Mouse (Mus musculus): ENCODE measurements at regions not wholly inside any gene's neighbourhood (a gene's known extent, or its start where the extent isn't known, plus 50 kb on each side); places are given as distances from the start of the nearest gene placed in this dataset.

DNA sequence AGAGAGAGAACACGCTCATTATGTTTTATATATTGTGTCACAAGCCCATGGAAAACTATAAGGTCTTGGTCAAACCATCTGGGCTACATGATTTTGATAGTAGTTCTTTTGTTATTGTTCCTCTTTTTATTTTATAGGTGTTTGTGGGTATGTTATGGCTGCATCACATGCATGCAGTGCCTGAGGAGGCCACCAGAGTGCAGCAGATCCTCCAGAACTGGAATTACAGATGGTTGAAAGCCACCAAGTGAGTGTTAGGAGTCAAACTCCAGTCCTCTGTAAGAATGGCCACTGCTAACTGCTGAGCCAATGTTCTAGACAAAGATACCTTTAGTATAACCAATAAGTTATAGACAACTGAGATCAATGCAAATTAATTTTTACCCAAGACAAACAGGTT lies 435.9 kb upstream of the Dmac1 start:
- no peaks in the 10 kb centered on the region for H3K27me3 ChIP-seq
- no peak overlapping the region for H3K9ac ChIP-seq
- 81% methylated on average over 1 of the region's 1 CpGs for whole genome bisulfite sequencing
- no peaks in the 10 kb centered on the region for H3K36me3 ChIP-seq
- H3K4me1 ChIP-seq = no peaks in the 10 kb centered on the region
- H3K4me2 ChIP-seq (replicated peaks) = no peak overlapping the region
- H3K9me3 ChIP-seq = no peaks in the 10 kb centered on the region
- ATAC-seq (ENCODE audit: low FRiP score, low read depth) = no peak
- H3K27ac ChIP-seq = no peak overlapping the region
- H3K4me3 ChIP-seq = no peak overlapping the region

- H3K9ac ChIP-seq = no peak overlapping the region
- no peaks in the 10 kb centered on the region for H3K4me1 ChIP-seq
- H3K4me2 ChIP-seq (replicated peaks) = no peak overlapping the region
- ATAC-seq (ENCODE audit: low FRiP score, low read depth) = no peak
- H3K4me3 ChIP-seq = no peak overlapping the region
- H3K36me3 ChIP-seq = no peaks in the 10 kb centered on the region
- no peak overlapping the region for H3K27ac ChIP-seq
- 67% methylated on average over 3 of the region's 3 CpGs for WGBS
- no peaks in the 10 kb centered on the region for H3K27me3 ChIP-seq
- H3K9me3 ChIP-seq = no peaks in the 10 kb centered on the region
Measured at GRCm38 (mm10) chr4:75700780-75701378, 422.8 kb upstream of the Dmac1 start.

DNA sequence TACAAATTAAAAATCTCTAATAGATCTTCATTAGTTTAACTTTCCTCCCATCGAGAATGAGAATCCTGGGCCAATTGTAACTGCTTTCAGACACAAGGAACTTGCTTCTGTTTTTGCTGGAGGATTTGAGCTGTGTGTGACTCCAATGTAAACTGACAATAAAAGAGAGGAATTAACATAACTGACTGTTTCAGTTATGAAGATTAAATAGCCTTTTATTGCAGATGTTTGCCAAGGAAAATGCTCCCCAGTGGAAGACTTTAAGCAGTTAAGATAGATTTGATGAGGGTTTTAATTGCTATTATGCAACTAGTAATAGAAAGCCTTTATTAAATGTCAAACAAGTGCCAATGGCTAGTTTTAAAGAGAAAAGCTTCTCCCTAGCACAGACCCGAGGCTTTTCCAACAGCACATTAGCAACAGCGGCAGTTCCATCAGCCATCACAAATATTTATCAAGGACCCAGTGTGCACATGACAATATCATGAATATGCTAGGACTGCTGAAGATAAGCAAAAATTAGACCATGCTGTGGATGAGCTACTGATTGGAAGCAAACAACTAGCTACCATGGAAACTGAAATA lies 398.6 kb upstream of the Dmac1 start:
- ATAC-seq (ENCODE audit: low FRiP score, low read depth) = no peak
- H3K9ac ChIP-seq = no peak overlapping the region

GRCm38 (mm10) chr4:75641046-75641445 lies 362.9 kb upstream of the Dmac1 start:
- Histone ChIP-seq H3K27ac (no peak overlapping the region), H3K9ac (no peak overlapping the region), H3K9me3 (peaks cover 6% of the 10 kb centered on the region; the same call in 1 of the 2 replicates), H3K36me3 (no peaks in the 10 kb centered on the region), H3K4me2 (replicated peaks) (no peak overlapping the region), H3K27me3 (no peaks in the 10 kb centered on the region), H3K4me1 (0 out of 2 replicates have a peak, but pooled peaks cover 4% of the 10 kb centered on the region), H3K4me3 (no peak overlapping the region)
- ATAC-seq (ENCODE audit: low FRiP score, low read depth) = no peak

More for the DNA sequence above, 398.6 kb upstream of the Dmac1 start:
- Histone ChIP-seq H3K27ac (no peak overlapping the region), H3K27me3 (no peaks in the 10 kb centered on the region), H3K4me1 (no peaks in the 10 kb centered on the region), H3K4me2 (replicated peaks) (no peak overlapping the region), H3K4me3 (no peak overlapping the region), H3K9me3 (no peaks in the 10 kb centered on the region), H3K36me3 (no peaks in the 10 kb centered on the region)
- WGBS = 67% methylated on average over 3 of the region's 3 CpGs

DNA sequence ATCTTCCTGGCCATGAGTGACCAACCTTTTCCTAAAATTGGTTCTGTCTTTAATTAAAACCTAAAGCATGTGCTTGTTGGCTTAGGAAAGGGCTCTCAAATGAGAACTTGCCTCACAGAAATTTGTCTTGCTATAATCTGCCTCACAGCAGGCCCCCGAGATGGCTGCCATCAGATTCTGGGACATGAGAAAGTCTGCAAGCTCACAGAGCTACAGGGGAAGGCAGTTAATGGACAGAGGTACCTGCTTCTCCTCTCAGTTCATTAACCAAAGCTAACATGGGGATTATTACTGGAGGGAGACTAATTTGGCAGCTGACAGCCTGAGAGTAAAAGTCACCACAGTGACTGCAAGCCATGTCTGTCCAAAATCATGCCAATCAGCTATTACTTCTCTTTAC lies 358.5 kb upstream of the Dmac1 start:
- H3K36me3 ChIP-seq = no peaks in the 10 kb centered on the region
- no peaks in the 10 kb centered on the region for H3K27me3 ChIP-seq
- H3K9ac ChIP-seq = no peak overlapping the region
- peaks cover 6% of the 10 kb centered on the region; the same call in 1 of the 2 replicates for H3K9me3 ChIP-seq
- no peak overlapping the region for H3K27ac ChIP-seq
- WGBS = 18% methylated on average over 1 of the region's 1 CpGs
- 0 out of 2 replicates have a peak, but pooled peaks cover 4% of the 10 kb centered on the region for H3K4me1 ChIP-seq
- H3K4me2 ChIP-seq (replicated peaks) = no peak overlapping the region
- no peak overlapping the region for H3K4me3 ChIP-seq
- no peak for ATAC-seq (ENCODE audit: low FRiP score, low read depth)

GRCm38 (mm10) chr4:75589901-75590300 lies 311.8 kb upstream of the Dmac1 start:
- ATAC-seq (ENCODE audit: low FRiP score, low read depth) = no peak
- H3K9ac ChIP-seq = no peak overlapping the region
- H3K4me2 ChIP-seq (replicated peaks) = no peak overlapping the region
- no peaks in the 10 kb centered on the region; the same call in 1 of the 2 replicates for H3K9me3 ChIP-seq
- no peak overlapping the region for H3K27ac ChIP-seq
- no peak overlapping the region for H3K4me3 ChIP-seq
- 83% methylated on average over 3 of the region's 3 CpGs for WGBS
- no peaks in the 10 kb centered on the region for H3K36me3 ChIP-seq
- no peaks in the 10 kb centered on the region for H3K27me3 ChIP-seq
- H3K4me1 ChIP-seq = no peaks in the 10 kb centered on the region

DNA sequence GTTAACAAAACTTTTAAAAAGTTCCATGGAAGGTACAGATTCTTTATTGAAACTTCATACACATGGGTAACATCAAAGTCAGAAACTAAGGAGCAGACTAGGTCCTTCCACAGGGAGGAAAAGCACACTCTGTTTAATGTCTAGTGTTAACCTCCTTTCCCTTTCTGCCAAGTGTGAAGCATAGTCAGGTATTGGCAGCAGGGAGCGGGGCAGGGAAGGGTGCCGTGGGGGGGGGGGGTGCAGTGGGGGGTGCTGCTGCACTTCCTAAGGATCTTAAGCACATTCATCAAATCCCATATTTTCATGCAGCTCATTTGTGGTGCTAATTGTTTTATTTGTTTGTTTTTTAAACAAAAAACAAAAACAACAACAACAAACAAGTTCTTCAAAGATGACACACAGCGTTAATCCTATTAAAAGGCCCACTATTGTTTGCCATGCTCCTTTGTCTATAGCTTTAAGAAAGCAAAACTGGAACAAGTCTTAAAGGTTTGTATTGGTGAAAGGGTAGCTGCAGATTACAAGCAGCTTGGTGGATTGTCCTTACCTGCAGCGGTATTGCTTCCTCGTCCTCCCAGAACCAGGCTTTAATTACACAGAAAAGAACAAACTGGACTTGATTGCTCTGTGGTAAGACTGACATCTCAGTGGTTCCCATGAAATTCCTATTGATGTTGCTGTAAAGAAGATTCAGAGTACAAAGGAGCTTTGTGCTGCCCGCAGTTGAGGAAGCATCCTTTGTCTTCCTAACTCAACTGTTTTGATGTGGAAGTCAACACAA lies 310.2 kb upstream of the Dmac1 start:
- no peak overlapping the region for H3K4me2 ChIP-seq (replicated peaks)
- ATAC-seq (ENCODE audit: low FRiP score, low read depth) = no peak
- H3K27ac ChIP-seq = no peak overlapping the region
- H3K4me1 ChIP-seq = no peaks in the 10 kb centered on the region
- no peak overlapping the region for H3K4me3 ChIP-seq
- WGBS = 78% methylated on average over 6 of the region's 6 CpGs
- no peak overlapping the region for H3K9ac ChIP-seq
- H3K36me3 ChIP-seq = no peaks in the 10 kb centered on the region
- no peaks in the 10 kb centered on the region for H3K27me3 ChIP-seq
- no peaks in the 10 kb centered on the region for H3K9me3 ChIP-seq

GRCm38 (mm10) chr4:75579865-75580264 lies 301.8 kb upstream of the Dmac1 start:
- Histone ChIP-seq H3K27me3 (no peaks in the 10 kb centered on the region), H3K9ac (no peak overlapping the region), H3K27ac (no peak overlapping the region), H3K4me2 (replicated peaks) (no peak overlapping the region), H3K4me1 (no peaks in the 10 kb centered on the region), H3K4me3 (no peak overlapping the region), H3K36me3 (no peaks in the 10 kb centered on the region), H3K9me3 (no peaks in the 10 kb centered on the region)
- ATAC-seq (ENCODE audit: low FRiP score, low read depth) = no peak
- 84% methylated on average over 1 of the region's 1 CpGs for WGBS

DNA sequence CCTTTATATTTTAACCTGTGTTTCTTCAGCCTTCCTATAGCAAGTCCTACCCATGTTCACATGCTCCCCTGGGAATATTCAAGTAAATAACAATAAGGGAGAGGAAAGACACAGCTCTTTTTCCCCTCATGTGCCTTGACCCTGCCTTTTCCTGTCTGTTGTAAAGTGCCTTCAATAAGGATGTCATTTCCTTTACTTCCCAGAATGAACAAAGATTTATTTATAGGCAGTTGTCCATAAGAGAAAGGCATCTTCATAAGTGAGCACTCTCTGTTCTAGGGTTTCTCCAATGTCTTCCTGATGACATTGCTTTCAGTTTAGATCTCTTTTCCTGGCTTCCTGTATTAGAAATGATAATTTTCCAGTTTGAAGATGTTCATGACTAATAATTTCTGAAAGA lies 294.5 kb upstream of the Dmac1 start:
- ATAC-seq (ENCODE audit: low FRiP score, low read depth) = no peak
- Histone ChIP-seq H3K36me3 (no peaks in the 10 kb centered on the region), H3K4me3 (no peak overlapping the region), H3K27ac (no peak overlapping the region), H3K9me3 (no peaks in the 10 kb centered on the region), H3K4me2 (replicated peaks) (no peak overlapping the region), H3K4me1 (no peaks in the 10 kb centered on the region), H3K27me3 (no peaks in the 10 kb centered on the region), H3K9ac (no peak overlapping the region)

GRCm38 (mm10) chr4:75567630-75568029 lies 289.5 kb upstream of the Dmac1 start:
- no peak overlapping the region for H3K4me2 ChIP-seq (replicated peaks)
- no peaks in the 10 kb centered on the region for H3K27me3 ChIP-seq
- ATAC-seq (ENCODE audit: low FRiP score, low read depth) = no peak
- H3K4me3 ChIP-seq = no peak overlapping the region
- WGBS = 88% methylated on average over 2 of the region's 2 CpGs
- no peaks in the 10 kb centered on the region for H3K4me1 ChIP-seq
- no peak overlapping the region for H3K9ac ChIP-seq
- no peak overlapping the region for H3K27ac ChIP-seq
- no peaks in the 10 kb centered on the region for H3K36me3 ChIP-seq
- H3K9me3 ChIP-seq = no peaks in the 10 kb centered on the region

- H3K4me1 ChIP-seq = no peaks in the 10 kb centered on the region
- no peak for ATAC-seq (ENCODE audit: low FRiP score, low read depth)
Measured at GRCm38 (mm10) chr4:75562480-75562879, 284.4 kb upstream of the Dmac1 start.

DNA sequence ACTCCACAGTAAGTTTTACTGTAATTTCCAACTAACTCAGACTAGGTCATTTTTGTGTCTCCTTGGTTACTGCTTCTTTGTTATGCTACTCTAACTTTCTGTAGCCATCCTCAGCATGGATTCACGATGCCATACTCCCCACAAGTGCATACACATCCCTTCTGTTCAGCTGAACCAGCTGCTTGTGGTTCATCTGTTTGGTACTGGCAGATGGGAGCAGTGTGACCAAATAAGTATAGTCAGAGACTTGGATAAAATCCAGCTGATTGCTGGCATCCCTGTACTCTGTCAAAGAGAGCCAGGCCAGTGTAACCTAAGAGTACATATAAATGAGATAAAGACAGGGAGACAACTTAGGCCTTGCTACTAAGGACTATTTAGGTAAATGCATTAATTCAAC lies 283.7 kb upstream of the Dmac1 start:
- no peak for ATAC-seq (ENCODE audit: low FRiP score, low read depth)
- Histone ChIP-seq H3K4me3 (no peak overlapping the region), H3K27ac (no peak overlapping the region), H3K36me3 (no peaks in the 10 kb centered on the region), H3K9me3 (no peaks in the 10 kb centered on the region; the same call in 1 of the 2 replicates), H3K9ac (no peak overlapping the region), H3K4me2 (replicated peaks) (no peak overlapping the region), H3K27me3 (no peaks in the 10 kb centered on the region), H3K4me1 (no peaks in the 10 kb centered on the region)
- 76% methylated on average over 1 of the region's 1 CpGs for WGBS

More at GRCm38 (mm10) chr4:75562480-75562879, 284.4 kb upstream of the Dmac1 start:
- H3K9me3 ChIP-seq = no peaks in the 10 kb centered on the region
- WGBS = 23% methylated on average over 4 of the region's 4 CpGs
- H3K9ac ChIP-seq = no peak overlapping the region
- H3K36me3 ChIP-seq = no peaks in the 10 kb centered on the region
- H3K4me3 ChIP-seq = no peak overlapping the region
- no peaks in the 10 kb centered on the region for H3K27me3 ChIP-seq
- no peak overlapping the region for H3K27ac ChIP-seq
- H3K4me2 ChIP-seq (replicated peaks) = no peak overlapping the region

All from limb, embryonic 13.5 days (tissue).